Mouse (Mus musculus): ENCODE results near the gene Pcsk5. TPM values are rescaled to one million over a fixed set of nuclear protein-coding genes. Genes with fewer than 3 reads are reported as not detected.

Gene Pcsk5
- polyA plus RNA-seq, 1 experiment from 2014 or later, result 10.0 TPM

DNA sequence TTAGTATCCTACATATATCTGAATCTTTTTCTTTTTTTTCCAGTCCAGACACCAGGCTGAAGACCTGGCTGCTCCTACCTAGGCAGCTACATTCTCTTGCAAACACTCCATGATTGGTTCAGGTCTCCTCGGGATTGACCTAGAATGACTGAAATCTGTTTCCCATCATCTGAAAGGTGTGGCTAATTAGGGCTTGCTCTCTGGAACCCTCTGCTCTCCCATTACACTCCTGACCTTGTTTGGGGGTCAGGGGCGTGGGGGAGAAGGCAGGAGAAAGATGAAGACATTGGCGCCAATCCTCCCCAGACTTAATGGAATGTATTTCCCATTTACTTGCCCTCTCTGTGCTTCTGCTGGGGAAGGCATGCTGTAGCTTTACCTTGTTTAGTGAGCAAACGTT, 366.2 kb downstream of the Pcsk5 start:
- no peak for ATAC-seq (replicated peaks; ENCODE audit: extremely low read depth, insufficient read depth, low FRiP score)
- no peaks in the 10 kb centered on the region for H3K27me3 ChIP-seq (ENCODE audit: control insufficient read depth, insufficient read depth, low read length)
- H3K36me3 ChIP-seq (ENCODE audit: control insufficient read depth, insufficient read depth), result no peaks in the 10 kb centered on the region
- no peak overlapping the region for H3K4me3 ChIP-seq (ENCODE audit: low read length)
- no peaks in the 10 kb centered on the region for H3K4me1 ChIP-seq (ENCODE audit: control insufficient read depth, insufficient read depth, low read length)
- H3K9ac ChIP-seq (ENCODE audit: low read length), result no peak overlapping the region
- 81% methylated on average over 4 of the region's 4 CpGs for WGBS
- H3K27ac ChIP-seq (ENCODE audit: low read length), result no peak overlapping the region
- H3K9me3 ChIP-seq (replicated peaks; ENCODE audit: control insufficient read depth, low read length), result no peaks in the 10 kb centered on the region
- H3K4me2 ChIP-seq (ENCODE audit: low read depth, low read length), result no peak overlapping the region

DNA sequence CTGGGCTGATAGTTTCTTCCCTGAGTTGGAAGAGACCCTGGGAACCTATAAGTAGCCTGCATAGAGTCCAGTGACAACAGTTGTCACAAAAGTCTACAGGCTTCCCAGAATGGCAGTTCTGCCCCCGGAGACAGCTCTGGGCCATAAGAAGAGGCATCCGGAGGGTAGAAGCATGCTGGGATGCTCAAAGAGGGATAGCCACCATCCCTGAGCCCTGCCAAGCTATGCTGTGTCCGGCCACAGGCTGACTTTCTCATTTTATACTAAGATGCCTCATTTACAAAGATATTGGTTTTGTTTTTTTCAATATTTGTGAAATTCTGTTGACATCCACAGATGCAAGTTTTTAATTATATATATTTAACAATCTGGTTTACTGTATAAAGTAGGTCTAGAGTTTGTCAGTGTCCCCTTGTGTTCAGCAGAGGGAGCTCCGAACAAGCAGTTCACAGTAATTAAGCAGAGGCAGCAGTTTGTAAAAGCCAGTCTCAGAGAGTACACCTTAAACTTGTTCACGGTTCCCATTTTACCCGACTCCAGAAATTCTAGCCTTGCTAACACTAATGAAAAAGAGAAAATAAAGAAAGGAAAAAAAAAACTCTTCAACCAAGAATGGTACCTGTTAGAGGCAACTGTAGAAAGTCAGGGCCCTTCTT, 369.7 kb downstream of the Pcsk5 start:
- H3K27ac ChIP-seq (ENCODE audit: low read length), result no peak overlapping the region
- no peak for ATAC-seq (replicated peaks; ENCODE audit: extremely low read depth, insufficient read depth, low FRiP score)
- no peaks in the 10 kb centered on the region for H3K36me3 ChIP-seq (ENCODE audit: control insufficient read depth, insufficient read depth)
- no peak overlapping the region for H3K9ac ChIP-seq (ENCODE audit: low read length)
- no peak overlapping the region for H3K4me2 ChIP-seq (ENCODE audit: low read depth, low read length)
- no peak overlapping the region for H3K4me3 ChIP-seq (ENCODE audit: low read length)
- no peaks in the 10 kb centered on the region for H3K4me1 ChIP-seq (ENCODE audit: control insufficient read depth, insufficient read depth, low read length)
- H3K9me3 ChIP-seq (replicated peaks; ENCODE audit: control insufficient read depth, low read length), result no peaks in the 10 kb centered on the region
- no peaks in the 10 kb centered on the region for H3K27me3 ChIP-seq (ENCODE audit: control insufficient read depth, insufficient read depth, low read length)
- WGBS, result 52% methylated on average over 6 of the region's 6 CpGs

DNA sequence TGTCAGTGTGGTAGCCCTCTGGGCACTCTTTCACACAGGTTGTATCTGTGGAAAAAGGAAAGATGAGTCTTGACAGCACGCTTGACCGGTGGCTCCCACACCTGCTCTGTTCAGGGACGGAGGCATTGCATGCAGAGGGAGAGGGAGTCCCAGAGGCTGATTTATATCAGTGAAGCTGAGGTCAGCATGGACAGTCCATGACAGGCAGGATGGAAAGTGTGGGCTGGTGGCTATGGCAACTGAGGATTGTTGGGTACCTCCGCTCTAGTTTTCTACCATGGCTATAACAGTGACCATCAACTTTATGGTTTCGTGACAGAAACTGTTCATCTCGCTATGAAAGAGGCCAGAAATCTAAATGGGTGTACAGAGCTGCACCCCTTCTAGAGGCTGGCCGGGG, 385.4 kb downstream of the Pcsk5 start:
- WGBS, result 81% methylated on average over 7 of the region's 7 CpGs
- Histone ChIP-seq H3K4me1 (ENCODE audit: control insufficient read depth, insufficient read depth, low read length) (no peaks in the 10 kb centered on the region), H3K9me3 (replicated peaks; ENCODE audit: control insufficient read depth, low read length) (no peaks in the 10 kb centered on the region), H3K27ac (ENCODE audit: low read length) (no peak overlapping the region), H3K27me3 (ENCODE audit: control insufficient read depth, insufficient read depth, low read length) (no peaks in the 10 kb centered on the region), H3K36me3 (ENCODE audit: control insufficient read depth, insufficient read depth) (no peaks in the 10 kb centered on the region), H3K4me3 (ENCODE audit: low read length) (no peak overlapping the region), H3K4me2 (ENCODE audit: low read depth, low read length) (no peak overlapping the region), H3K9ac (ENCODE audit: low read length) (no peak overlapping the region)
- ATAC-seq (replicated peaks; ENCODE audit: extremely low read depth, insufficient read depth, low FRiP score), result no peak

DNA sequence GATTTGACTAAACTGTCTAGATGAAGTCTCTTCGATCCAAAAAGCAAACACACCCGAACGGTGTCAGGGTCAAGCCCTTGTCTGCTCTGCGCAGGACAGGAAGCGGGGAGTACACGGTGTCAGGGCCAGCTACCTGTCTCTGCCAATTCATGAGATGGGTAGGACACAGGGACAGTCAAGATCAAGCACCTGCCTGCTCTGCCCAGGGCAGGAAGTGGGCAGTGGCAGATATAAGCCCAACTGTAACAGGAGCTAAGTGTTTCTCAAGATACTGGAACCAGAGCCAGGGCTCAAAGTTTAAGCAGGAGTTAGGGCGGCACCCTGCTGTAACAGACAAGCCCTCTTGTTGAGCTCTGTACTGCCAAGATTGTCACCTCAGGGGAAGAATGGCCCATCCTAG, 393.9 kb downstream of the Pcsk5 start:
- H3K27ac ChIP-seq (ENCODE audit: low read length), result no peak overlapping the region
- H3K9me3 ChIP-seq (replicated peaks; ENCODE audit: control insufficient read depth, low read length), result no peaks in the 10 kb centered on the region
- no peak for ATAC-seq (replicated peaks; ENCODE audit: extremely low read depth, insufficient read depth, low FRiP score)
- H3K4me1 ChIP-seq (ENCODE audit: control insufficient read depth, insufficient read depth, low read length), result no peaks in the 10 kb centered on the region
- H3K36me3 ChIP-seq (ENCODE audit: control insufficient read depth, insufficient read depth), result no peaks in the 10 kb centered on the region
- 85% methylated on average over 7 of the region's 7 CpGs for WGBS
- H3K9ac ChIP-seq (ENCODE audit: low read length), result no peak overlapping the region
- no peaks in the 10 kb centered on the region for H3K27me3 ChIP-seq (ENCODE audit: control insufficient read depth, insufficient read depth, low read length)
- H3K4me2 ChIP-seq (ENCODE audit: low read depth, low read length), result no peak overlapping the region
- H3K4me3 ChIP-seq (ENCODE audit: low read length), result no peak overlapping the region

DNA sequence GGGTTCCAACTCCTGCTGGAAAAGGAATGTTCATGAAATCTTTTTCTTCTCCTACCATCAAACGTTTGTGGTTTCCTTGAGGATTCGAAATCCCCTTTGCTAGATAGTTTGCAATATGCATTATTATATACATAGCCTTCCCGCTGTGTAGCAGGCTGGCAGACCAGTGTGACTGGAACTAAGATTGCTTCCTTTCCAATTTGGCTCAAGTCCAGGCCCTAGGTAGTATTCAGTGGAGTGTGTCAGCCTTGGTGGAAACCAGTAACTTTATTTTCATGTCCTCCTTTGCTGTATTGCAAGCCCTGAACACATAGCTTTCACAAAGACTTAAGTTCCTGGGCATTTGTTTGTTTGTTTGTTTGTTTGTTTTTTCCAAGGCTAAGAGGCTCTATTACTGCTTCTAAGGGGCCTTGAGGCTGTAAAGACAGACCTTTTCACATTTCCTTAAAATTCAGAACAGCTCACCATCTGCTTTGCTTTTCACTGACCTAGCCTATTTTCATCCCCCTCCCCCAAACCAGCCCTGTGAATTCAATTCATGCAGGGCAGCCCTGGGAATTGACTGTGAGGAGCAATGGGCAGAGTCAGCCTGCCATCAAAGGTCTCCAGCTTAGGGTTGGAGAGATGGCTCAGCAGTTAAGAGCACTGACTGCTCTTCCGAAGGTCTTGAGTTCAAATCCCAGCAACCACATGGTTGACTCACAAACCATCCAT, 397.8 kb downstream of the Pcsk5 start:
- no peak overlapping the region for H3K9ac ChIP-seq (ENCODE audit: low read length)
- H3K4me1 ChIP-seq (ENCODE audit: control insufficient read depth, insufficient read depth, low read length), result no peaks in the 10 kb centered on the region
- H3K36me3 ChIP-seq (ENCODE audit: control insufficient read depth, insufficient read depth), result no peaks in the 10 kb centered on the region
- no peaks in the 10 kb centered on the region for H3K9me3 ChIP-seq (replicated peaks; ENCODE audit: control insufficient read depth, low read length)
- H3K4me3 ChIP-seq (ENCODE audit: low read length), result no peak overlapping the region
- WGBS, result 53% methylated on average over 4 of the region's 4 CpGs
- H3K27me3 ChIP-seq (ENCODE audit: control insufficient read depth, insufficient read depth, low read length), result no peaks in the 10 kb centered on the region
- ATAC-seq (replicated peaks; ENCODE audit: extremely low read depth, insufficient read depth, low FRiP score), result no peak
- no peak overlapping the region for H3K4me2 ChIP-seq (ENCODE audit: low read depth, low read length)
- no peak overlapping the region for H3K27ac ChIP-seq (ENCODE audit: low read length)

DNA sequence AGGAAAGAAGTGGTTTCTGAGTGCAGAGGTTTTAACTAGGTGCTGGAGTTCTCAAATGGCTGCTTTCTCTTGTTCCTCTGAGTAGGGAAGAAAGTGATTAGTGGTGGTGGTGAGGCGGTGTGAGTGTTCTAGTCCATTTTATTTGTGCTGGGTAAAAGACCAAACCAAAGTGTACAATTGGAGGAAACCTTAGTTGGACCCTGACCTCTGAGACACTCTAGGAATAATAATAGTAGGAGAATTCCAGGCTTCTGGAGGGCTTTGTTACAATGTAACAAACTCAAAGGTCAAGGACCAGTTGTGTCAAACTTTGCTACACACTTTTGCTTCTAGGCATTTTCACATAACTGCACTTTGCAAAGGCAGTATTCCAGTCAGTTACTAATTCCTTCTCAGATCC, 400.8 kb downstream of the Pcsk5 start:
- H3K9ac ChIP-seq (ENCODE audit: low read length), result no peak overlapping the region
- no peak overlapping the region for H3K4me2 ChIP-seq (ENCODE audit: low read depth, low read length)
- no peaks in the 10 kb centered on the region for H3K27me3 ChIP-seq (ENCODE audit: control insufficient read depth, insufficient read depth, low read length)
- ATAC-seq (replicated peaks; ENCODE audit: extremely low read depth, insufficient read depth, low FRiP score), result no peak
- H3K4me3 ChIP-seq (ENCODE audit: low read length), result no peak overlapping the region
- H3K36me3 ChIP-seq (ENCODE audit: control insufficient read depth, insufficient read depth), result no peaks in the 10 kb centered on the region
- H3K9me3 ChIP-seq (replicated peaks; ENCODE audit: control insufficient read depth, low read length), result no peaks in the 10 kb centered on the region
- no peaks in the 10 kb centered on the region for H3K4me1 ChIP-seq (ENCODE audit: control insufficient read depth, insufficient read depth, low read length)
- 71% methylated on average over 1 of the region's 1 CpGs for WGBS
- H3K27ac ChIP-seq (ENCODE audit: low read length), result no peak overlapping the region

DNA sequence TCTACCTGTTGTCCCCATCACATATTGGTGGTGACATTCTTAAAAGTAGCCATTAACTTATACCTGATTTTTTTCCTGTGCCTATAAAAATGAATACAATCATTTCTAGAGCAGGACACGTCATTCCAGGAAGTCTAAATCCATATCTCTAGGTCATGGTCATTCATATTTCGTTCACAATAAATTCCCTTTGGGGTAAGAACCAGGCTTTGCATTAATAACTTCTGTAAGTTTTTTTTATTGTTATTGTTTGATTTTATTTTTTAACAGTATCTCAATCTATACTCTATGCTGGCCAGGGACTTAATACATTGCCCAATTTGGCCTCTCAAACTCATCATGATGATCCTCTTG, 408.9 kb downstream of the Pcsk5 start:
- WGBS, result 64% methylated on average over 2 of the region's 2 CpGs
- ATAC-seq (replicated peaks; ENCODE audit: extremely low read depth, insufficient read depth, low FRiP score), result no peak

DNA sequence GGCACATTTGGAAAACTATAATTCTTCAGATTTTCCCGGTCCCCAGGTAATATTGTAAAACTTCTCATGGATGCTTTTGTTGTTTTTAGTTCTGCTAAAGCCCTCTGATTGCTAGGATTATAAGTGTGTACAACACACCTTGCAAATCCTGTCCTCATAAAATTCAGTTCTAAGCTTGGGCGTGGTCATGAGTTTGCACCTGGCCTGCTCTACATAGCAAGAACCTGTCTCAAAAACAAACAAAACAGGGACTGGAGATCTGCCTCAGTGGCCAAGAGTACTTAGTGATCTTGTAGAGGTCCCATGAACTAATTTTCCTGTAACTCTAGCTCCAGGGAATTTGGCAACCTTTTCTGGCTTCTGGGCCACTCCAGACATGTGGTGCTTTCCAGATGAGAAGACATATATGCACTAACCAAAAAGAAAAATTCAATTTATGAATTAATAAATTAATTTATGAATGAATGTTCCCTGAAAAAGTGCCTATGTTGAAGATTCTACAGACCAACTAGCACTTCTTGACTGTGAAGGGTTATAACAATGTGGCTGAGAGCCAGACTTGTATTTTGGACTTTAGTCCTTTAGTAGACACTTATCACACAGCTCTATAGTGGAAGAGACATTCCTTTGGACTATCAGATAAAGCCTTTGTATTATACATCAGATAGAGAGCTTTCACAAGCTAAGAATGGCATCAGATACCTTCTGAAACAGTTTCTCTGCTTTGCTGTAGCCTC, 409.4 kb downstream of the Pcsk5 start:
- H3K27me3 ChIP-seq (ENCODE audit: control insufficient read depth, insufficient read depth, low read length), result no peaks in the 10 kb centered on the region
- H3K9me3 ChIP-seq (replicated peaks; ENCODE audit: control insufficient read depth, low read length), result no peaks in the 10 kb centered on the region
- H3K9ac ChIP-seq (ENCODE audit: low read length), result no peak overlapping the region
- no peaks in the 10 kb centered on the region for H3K4me1 ChIP-seq (ENCODE audit: control insufficient read depth, insufficient read depth, low read length)
- no peak overlapping the region for H3K4me3 ChIP-seq (ENCODE audit: low read length)
- WGBS, result 95% methylated on average over 2 of the region's 2 CpGs
- no peak for ATAC-seq (replicated peaks; ENCODE audit: extremely low read depth, insufficient read depth, low FRiP score)
- no peak overlapping the region for H3K4me2 ChIP-seq (ENCODE audit: low read depth, low read length)
- no peaks in the 10 kb centered on the region for H3K36me3 ChIP-seq (ENCODE audit: control insufficient read depth, insufficient read depth)
- H3K27ac ChIP-seq (ENCODE audit: low read length), result no peak overlapping the region

More for the DNA sequence above, 408.9 kb downstream of the Pcsk5 start:
- Histone ChIP-seq H3K9ac (ENCODE audit: low read length) (no peak overlapping the region), H3K9me3 (replicated peaks; ENCODE audit: control insufficient read depth, low read length) (no peaks in the 10 kb centered on the region), H3K27ac (ENCODE audit: low read length) (no peak overlapping the region), H3K4me2 (ENCODE audit: low read depth, low read length) (no peak overlapping the region), H3K4me3 (ENCODE audit: low read length) (no peak overlapping the region), H3K27me3 (ENCODE audit: control insufficient read depth, insufficient read depth, low read length) (no peaks in the 10 kb centered on the region), H3K36me3 (ENCODE audit: control insufficient read depth, insufficient read depth) (no peaks in the 10 kb centered on the region), H3K4me1 (ENCODE audit: control insufficient read depth, insufficient read depth, low read length) (no peaks in the 10 kb centered on the region)

DNA sequence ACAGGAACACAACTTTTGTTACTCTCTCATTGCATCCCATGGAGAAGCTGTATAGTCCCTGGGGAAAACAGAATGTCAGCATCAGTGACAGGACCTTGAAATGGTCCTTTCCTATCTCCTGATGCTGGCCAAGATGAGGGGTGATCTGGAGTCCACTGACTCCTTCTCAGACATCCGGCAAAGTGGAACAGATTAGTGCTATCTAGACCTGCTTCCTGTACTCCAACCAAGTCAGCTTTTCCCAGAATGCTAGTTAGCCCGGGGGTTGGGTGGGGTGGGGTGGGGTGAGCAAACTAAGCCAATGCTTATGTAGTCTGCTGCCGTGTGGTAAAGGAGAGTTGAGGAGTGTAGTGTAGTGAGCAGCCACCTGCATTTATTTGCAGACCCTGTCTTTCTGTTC, 414.1 kb downstream of the Pcsk5 start:
- no peaks in the 10 kb centered on the region for H3K4me1 ChIP-seq (ENCODE audit: control insufficient read depth, insufficient read depth, low read length)
- H3K36me3 ChIP-seq (ENCODE audit: control insufficient read depth, insufficient read depth), result no peaks in the 10 kb centered on the region
- H3K4me3 ChIP-seq (ENCODE audit: low read length), result no peak overlapping the region
- H3K9me3 ChIP-seq (replicated peaks; ENCODE audit: control insufficient read depth, low read length), result no peaks in the 10 kb centered on the region
- peak; percentile 18; the same call in 1 of the 2 replicates for ATAC-seq (replicated peaks; ENCODE audit: extremely low read depth, insufficient read depth, low FRiP score)
- no peak overlapping the region for H3K27ac ChIP-seq (ENCODE audit: low read length)
- H3K27me3 ChIP-seq (ENCODE audit: control insufficient read depth, insufficient read depth, low read length), result no peaks in the 10 kb centered on the region
- no peak overlapping the region for H3K9ac ChIP-seq (ENCODE audit: low read length)
- WGBS, result 38% methylated on average over 3 of the region's 3 CpGs
- H3K4me2 ChIP-seq (ENCODE audit: low read depth, low read length), result no peak overlapping the region

Measured in heart, embryonic 16.5 days (tissue).